Mouse (Mus musculus): ENCODE results near the gene Ctdsp2. TPM values are rescaled to one million over a fixed set of nuclear protein-coding genes. Genes with fewer than 3 reads are reported as not detected.
A peak's percentile ranks its signal among the peaks of the same experiment; 100 is the strongest.

The Ctdsp2 gene
- total RNA-seq (2021): 10 to 100 TPM; 69.2 to 80.7 TPM

GRCm38 (mm10) chr10:126978277-126978994 is at the start of gene Ctdsp2:
Gene Ctdsp2 (plus strand): TSS chr10:126978717.
- intact Hi-C loops (cut with DNase I): loop anchor here (1.0 to 2.0 kb wide), 2 partner anchors 22 to 50 kb away; no protein-coding TSS in a partner anchor
- peak; percentile 100 for DNase-seq (ENCODE audit: low spot score in 2 of 2)

GRCm38 (mm10) chr10:126928819-126929206 is 49.7 kb upstream of the Ctdsp2 start:
- intact Hi-C loops (cut with DNase I): loop anchor here (1.0 kb wide), 1 partner anchor 49 kb away; the partner anchor contains the start of gene Ctdsp2
- peak in 1 of 2 experiments; percentile 49 for DNase-seq (ENCODE audit: low spot score in 2 of 2)

- DNase-seq (ENCODE audit: low spot score in 2 of 2): no peak
- intact Hi-C loops (cut with DNase I): no loop called here
Observed at GRCm38 (mm10) chr10:126929543-126929942, 49.0 kb upstream of the Ctdsp2 start.

GRCm38 (mm10) chr10:126930270-126931121 is 48.0 kb upstream of the Ctdsp2 start:
- no peak for DNase-seq (ENCODE audit: low spot score in 2 of 2)

GRCm38 (mm10) chr10:126931123-126931759 is 47.3 kb upstream of the Ctdsp2 start:
- peak; percentile 28 to 89 for DNase-seq (ENCODE audit: low spot score in 2 of 2)
- intact Hi-C loops (cut with DNase I): loop anchor here (1.0 kb wide), 1 partner anchor 26 kb away; no protein-coding TSS in a partner anchor

More at GRCm38 (mm10) chr10:126930270-126931121, 48.0 kb upstream of the Ctdsp2 start:
- intact Hi-C loops (cut with DNase I): loop anchor here (1.0 kb wide), 1 partner anchor 27 kb away; no protein-coding TSS in a partner anchor

GRCm38 (mm10) chr10:126931760-126932139 is 46.8 kb upstream of the Ctdsp2 start:
- no peak for DNase-seq (ENCODE audit: low spot score in 2 of 2)
- intact Hi-C loops (cut with DNase I): loop anchor here (1.0 kb wide), 1 partner anchor 26 kb away; no protein-coding TSS in a partner anchor

GRCm38 (mm10) chr10:126934561-126934960 is 44.0 kb upstream of the Ctdsp2 start:
- DNase-seq (ENCODE audit: low spot score in 2 of 2): no peak
- intact Hi-C loops (cut with DNase I): no loop called here

GRCm38 (mm10) chr10:126935121-126935520 is 43.4 kb upstream of the Ctdsp2 start:
- intact Hi-C loops (cut with DNase I): loop anchor here (1.0 kb wide), 1 partner anchor 22 kb away; no protein-coding TSS in a partner anchor
- DNase-seq (ENCODE audit: low spot score in 2 of 2): no peak

- DNase-seq (ENCODE audit: low spot score in 2 of 2): peak; percentile 63 to 85
- intact Hi-C loops (cut with DNase I): loop anchor here (1.0 kb wide), 1 partner anchor 22 kb away; no protein-coding TSS in a partner anchor
Observed at GRCm38 (mm10) chr10:126935556-126936381, 42.7 kb upstream of the Ctdsp2 start.

- intact Hi-C loops (cut with DNase I): no loop called here
- no peak for DNase-seq (ENCODE audit: low spot score in 2 of 2)
Observed at GRCm38 (mm10) chr10:126940949-126941348, 37.6 kb upstream of the Ctdsp2 start.

GRCm38 (mm10) chr10:126945531-126945930 is 33.0 kb upstream of the Ctdsp2 start:
- DNase-seq (ENCODE audit: low spot score in 2 of 2): no peak
- intact Hi-C loops (cut with DNase I): no loop called here

- intact Hi-C loops (cut with DNase I): no loop called here
- no peak for DNase-seq (ENCODE audit: low spot score in 2 of 2)
Observed at GRCm38 (mm10) chr10:126949824-126950223, 28.7 kb upstream of the Ctdsp2 start.

GRCm38 (mm10) chr10:126950572-126950971 is 27.9 kb upstream of the Ctdsp2 start:
- no peak for DNase-seq (ENCODE audit: low spot score in 2 of 2)
- intact Hi-C loops (cut with DNase I): no loop called here

GRCm38 (mm10) chr10:126952375-126952774 is 26.1 kb upstream of the Ctdsp2 start:
- intact Hi-C loops (cut with DNase I): no loop called here

GRCm38 (mm10) chr10:126953029-126953471 is 25.5 kb upstream of the Ctdsp2 start:
- DNase-seq (ENCODE audit: low spot score in 2 of 2): peak in 1 of 2 experiments; percentile 90
- intact Hi-C loops (cut with DNase I): no loop called here

More at GRCm38 (mm10) chr10:126952375-126952774, 26.1 kb upstream of the Ctdsp2 start:
- no peak for DNase-seq (ENCODE audit: low spot score in 2 of 2)

- peak in 1 of 2 experiments; percentile 90 for DNase-seq (ENCODE audit: low spot score in 2 of 2)
- intact Hi-C loops (cut with DNase I): loop anchor here (1.0 to 2.0 kb wide), 3 partner anchors 22 to 26 kb away; partner anchors contain the start of gene Ctdsp2
Observed at GRCm38 (mm10) chr10:126956692-126957358, 21.7 kb upstream of the Ctdsp2 start.

- peak; percentile 62 to 78 for DNase-seq (ENCODE audit: low spot score in 2 of 2)
- intact Hi-C loops (cut with DNase I): loop anchor here (1.0 to 2.0 kb wide), 3 partner anchors 21 to 26 kb away; partner anchors contain the start of gene Ctdsp2
Observed at GRCm38 (mm10) chr10:126957359-126958107, 21.0 kb upstream of the Ctdsp2 start.

Data from left cerebral cortex, postnatal 25 days (tissue).